Comparison of ENCODE assay signal across 15 mouse cellular contexts in genomic region chr10:8007286-8007989, GRCm38 (mm10). TPM values are rescaled to one million over a fixed set of nuclear protein-coding genes. Genes with fewer than 3 reads are reported as not detected.
A peak's percentile ranks its signal among the peaks of the same experiment; 100 is the strongest.
DNase-seq lines count a peak whose midpoint lies in the region; ATAC-seq and TF ChIP-seq lines count a peak whose summit lies in the region.
"Had no signal": no experiment of that assay in that cellular context is flagged by ENCODE, and none has a peak within 500 bp of the region (broad histone marks: within the 10 kb centered on the region; RNA-seq: fewer than 3 reads in every experiment).

No protein-coding gene starts in this region.

- WGBS in cerebellum, adult 2 months = 44% methylated on average over 5 of the region's 5 CpGs

- no peak overlapping the region for H3K4me3 ChIP-seq in cerebellum, adult 2 months (replicated peaks; ENCODE audit: insufficient read depth, low read depth, low read length)
- H3K4me3 ChIP-seq: embryonic facial prominence, embryonic 12.5 days; heart, adult 2 months had no signal

- TF ChIP-seq CTCF in cerebellum, adult 2 months (IDR thresholded peaks at IDR 0.05; ENCODE audit: borderline replicate concordance, insufficient read depth, low read depth, low read length) = no peak

- peak; percentile 64 for ATAC-seq in common myeloid progenitor, adult 5-6 weeks (replicated peaks; ENCODE audit: low read depth, poor library complexity, severe bottlenecking)
- ATAC-seq in megakaryocyte progenitor cell, adult 5-6 weeks (replicated peaks; ENCODE audit: poor library complexity) = peak; percentile 57
- ATAC-seq: forebrain, postnatal 0 days; intestine, embryonic 16.5 days had no signal

- H3K27me3 ChIP-seq in cerebellum, adult 2 months (ENCODE audit: control insufficient read depth, insufficient read depth, low read length) = no peaks in the 10 kb centered on the region
- H3K27me3 ChIP-seq: embryonic facial prominence, embryonic 12.5 days had no signal

- intact Hi-C loops in heart, postnatal 14 days (cut with DNase I) = no loop called here

- DNase-seq in heart, adult 11 months = peak; percentile 16
- no peak for DNase-seq in heart, postnatal 14 days
- DNase-seq in 416B (ENCODE audit: low read depth) = peak; percentile 73
- no peak for DNase-seq in left cerebral cortex, adult 8-10 months (ENCODE audit: low spot score in 2 of 2)
- no peak for DNase-seq in cerebellum, adult 2 months
- DNase-seq: cerebellum, postnatal 14 days; forebrain, postnatal 0 days; heart, adult 2 months; lung, embryonic 14.5 days; thymus, postnatal 36 days had no signal

- no peaks in the 10 kb centered on the region for H3K4me1 ChIP-seq in cerebellum, adult 2 months (ENCODE audit: control insufficient read depth, insufficient read depth, low read length)
- H3K4me1 ChIP-seq: embryonic facial prominence, embryonic 12.5 days had no signal

- H3K27ac ChIP-seq in cerebellum, adult 2 months (ENCODE audit: insufficient read depth, low read length) = no peak overlapping the region
- H3K27ac ChIP-seq: embryonic facial prominence, embryonic 12.5 days; heart, adult 2 months; hindbrain, embryonic 14.5 days had no signal

- no peak for TF ChIP-seq POLR2A in cerebellum, adult 2 months (IDR thresholded peaks at IDR 0.05; ENCODE audit: borderline replicate concordance, insufficient read depth, low read length)

RNA-seq across cellular contexts. Expression of gene Tab2, which starts 51.4 kb away (rescaled TPM):
- 10 to 100 TPM; 46.9 to 49.9 TPM for total RNA-seq in heart, postnatal 14 days (2021)
- 89.2 and 103 TPM in 2 replicates for total RNA-seq in common myeloid progenitor, adult 5-6 weeks (2017)
- 157 and 200 TPM in 2 replicates for total RNA-seq in megakaryocyte progenitor cell, adult 5-6 weeks (2015)
- 51.8 and 68.7 TPM in 2 replicates for total RNA-seq in megakaryocyte progenitor cell, adult 5-6 weeks (2017)
- total RNA-seq in left cerebral cortex, adult 8-10 months (2022) = 10 to 100 TPM; 56.0 to 59.9 (median 57.3) TPM
- 39.3 and 40.1 TPM in 2 replicates for polyA plus RNA-seq in cerebellum, adult 2 months (2012; rRNA removed)

Comparison
In these comparisons a context has a peak if more than half of its experiments do, and no peak if none do; other contexts are left out.
1. DNase-seq: peak in heart, adult 11 months (single experiment) and 416B (single experiment); none in heart, postnatal 14 days (0 of 2), left cerebral cortex, adult 8-10 months (0 of 2) and cerebellum, adult 2 months (0 of 2).